Mouse (Mus musculus) liver, embryonic 14.5 days (tissue): ENCODE measurements at regions not wholly inside any gene's neighbourhood (a gene's known extent, or its start where the extent isn't known, plus 50 kb on each side); places are given as distances from the start of the nearest gene placed in this dataset.

Experiments
- ATAC-seq: fragments of 200-750 bp; cut with Nextera tagmentation; 2 replicates; pipeline ENCODE4 v1.8.0; 2017; ENCODE audit warnings: moderate number of reproducible peaks, mild to moderate bottlenecking, moderate library complexity; ENCODE audit not compliant: insufficient read depth
- DNase-seq, 3 experiments: peaks; one replicate each; pipeline ENCODE4 v3.0.0-alpha.2; 2012 to 2013; ENCODE audit warnings: low read depth in 3 of 3, low spot score in 3 of 3
- H3K27ac ChIP-seq: fragments of 300-500 bp; sonication (generic); 2 replicates; pipeline ENCODE4 v1.5.1; 2014; ENCODE audit warnings: moderate library complexity, mild to moderate bottlenecking, control low read depth, inconsistent platforms
- H3K27me3 ChIP-seq: fragments of 300-500 bp; sonication (generic); 2 replicates; pipeline ENCODE4 v1.6.1; 2014; ENCODE audit warnings: mild to moderate bottlenecking, low read length, moderate library complexity; ENCODE audit not compliant: control insufficient read depth, insufficient read depth
- H3K36me3 ChIP-seq: fragments of 300-500 bp; sonication (generic); replicated peaks from 2 replicates; pipeline ENCODE4 v1.6.1; 2014; ENCODE audit warnings: low read depth; ENCODE audit not compliant: control insufficient read depth, insufficient read depth
- H3K4me1 ChIP-seq, 2 experiments: fragments of 200-500 bp in 1 of 2; fragments of 300-500 bp in 1 of 2; sonication (generic) in 1 of 2; replicated peaks; 2 replicates each; pipeline ENCODE4 v1.6.1; 2012 to 2014; ENCODE audit warnings: antibody characterized with exemption in 1 of 2, inconsistent platforms in 1 of 2, low read length in 1 of 2; ENCODE audit not compliant: control insufficient read depth in 2 of 2, insufficient read depth in 2 of 2
- H3K4me2 ChIP-seq: fragments of 300-500 bp; sonication (generic); 2 replicates; pipeline ENCODE4 v1.6.1; 2014; ENCODE audit warnings: low read depth, mild to moderate bottlenecking, control low read depth, moderate library complexity
- H3K4me3 ChIP-seq, 2 experiments: fragments of 200-500 bp in 1 of 2; fragments of 300-500 bp in 1 of 2; sonication (generic) in 1 of 2; 2 replicates each; pipeline ENCODE4 v1.5.1; 2012 to 2014; ENCODE audit warnings: low read depth in 2 of 2, low read length in 2 of 2, mild to moderate bottlenecking in 2 of 2, control low read depth in 1 of 2, inconsistent platforms in 1 of 2, moderate library complexity in 1 of 2; ENCODE audit not compliant: insufficient read depth in 1 of 2
- H3K9ac ChIP-seq: fragments of 300-500 bp; sonication (generic); replicated peaks from 2 replicates; pipeline ENCODE4 v1.6.1; 2014; ENCODE audit warnings: mild to moderate bottlenecking, control low read depth, moderate library complexity
- H3K9me3 ChIP-seq: fragments of 300-500 bp; sonication (generic); 2 replicates; pipeline ENCODE4 v1.6.1; 2016; ENCODE audit warnings: low read length, mixed read lengths; ENCODE audit not compliant: control insufficient read depth
- CTCF ChIP-seq: IDR thresholded peaks from 2 replicates; pipeline ENCODE4 v1.5.1; 2016; ENCODE audit warnings: antibody characterized with exemption, low read depth, control low read depth
- EP300 ChIP-seq: IDR thresholded peaks from 2 replicates; pipeline ENCODE4 v1.6.1; 2016; ENCODE audit warnings: antibody characterized with exemption, low read depth
- WGBS: fragments of 180-500 bp; shearing (Covaris S2); extraction: QIAGEN DNeasy Blood & Tissue Kit; methylation state at CpG from one replicate; pipeline ENCODE4 v1.1.7; 2014; ENCODE audit not compliant: insufficient replicate concordance; 5-methylcytosine and 5-hydroxymethylcytosine counted together

- no peak overlapping the region for H3K27ac ChIP-seq
- no peak overlapping the region for H3K4me3 ChIP-seq
- DNase-seq: no peak
- ATAC-seq: no peak
- no peak overlapping the region for H3K9ac ChIP-seq
- H3K27me3 ChIP-seq: no peaks in the 10 kb centered on the region
- H3K4me2 ChIP-seq: no peak overlapping the region
- no peaks in the 10 kb centered on the region for H3K9me3 ChIP-seq
- TF ChIP-seq EP300 (no peak), CTCF (no peak)
- H3K4me1 ChIP-seq: no peaks in the 10 kb centered on the region
- H3K36me3 ChIP-seq: no peaks in the 10 kb centered on the region
Measured at GRCm38 (mm10) chrX:92981141-92981540, 305.1 kb upstream of the Arx start.

GRCm38 (mm10) chrX:93002236-93002976, 283.8 kb upstream of the Arx start:
- H3K4me2 ChIP-seq: no peak overlapping the region
- H3K27ac ChIP-seq: no peak overlapping the region
- no peak for ATAC-seq
- H3K27me3 ChIP-seq: no peaks in the 10 kb centered on the region
- no peaks in the 10 kb centered on the region for H3K4me1 ChIP-seq
- no peaks in the 10 kb centered on the region for H3K9me3 ChIP-seq
- no peak for DNase-seq
- H3K4me3 ChIP-seq: no peak overlapping the region
- H3K9ac ChIP-seq: no peak overlapping the region
- WGBS: 69% methylated on average over 9 of the region's 9 CpGs
- no peak for TF ChIP-seq CTCF
- no peak for TF ChIP-seq EP300
- H3K36me3 ChIP-seq: no peaks in the 10 kb centered on the region

GRCm38 (mm10) chrX:93006681-93007080, 279.6 kb upstream of the Arx start:
- H3K4me1 ChIP-seq: no peaks in the 10 kb centered on the region
- WGBS: 57% methylated on average over 2 of the region's 2 CpGs
- no peaks in the 10 kb centered on the region for H3K9me3 ChIP-seq
- H3K9ac ChIP-seq: no peak overlapping the region
- no peaks in the 10 kb centered on the region for H3K36me3 ChIP-seq
- TF ChIP-seq CTCF (no peak), EP300 (no peak)
- H3K4me2 ChIP-seq: no peak overlapping the region
- no peak for DNase-seq
- H3K27me3 ChIP-seq: no peaks in the 10 kb centered on the region
- no peak overlapping the region for H3K27ac ChIP-seq
- no peak for ATAC-seq
- no peak overlapping the region for H3K4me3 ChIP-seq

- no peak overlapping the region for H3K27ac ChIP-seq
- no peaks in the 10 kb centered on the region for H3K36me3 ChIP-seq
- DNase-seq (no peak), ATAC-seq (no peak)
- 41% methylated on average over 2 of the region's 2 CpGs for WGBS
- H3K9ac ChIP-seq: no peak overlapping the region
- H3K4me3 ChIP-seq: no peak overlapping the region
- no peak for TF ChIP-seq EP300
- no peak for TF ChIP-seq CTCF
- no peaks in the 10 kb centered on the region for H3K9me3 ChIP-seq
- H3K27me3 ChIP-seq: no peaks in the 10 kb centered on the region
- no peaks in the 10 kb centered on the region for H3K4me1 ChIP-seq
- H3K4me2 ChIP-seq: no peak overlapping the region
Measured at GRCm38 (mm10) chrX:93011578-93011977, 274.7 kb upstream of the Arx start.

- TF ChIP-seq EP300 (no peak), CTCF (no peak)
- Histone ChIP-seq H3K36me3 (no peaks in the 10 kb centered on the region), H3K27me3 (no peaks in the 10 kb centered on the region), H3K4me2 (no peak overlapping the region), H3K4me1 (no peaks in the 10 kb centered on the region), H3K4me3 (no peak overlapping the region), H3K27ac (no peak overlapping the region), H3K9ac (no peak overlapping the region), H3K9me3 (no peaks in the 10 kb centered on the region)
- WGBS: 70% methylated on average over 3 of the region's 3 CpGs
- DNase-seq (no peak), ATAC-seq (no peak)
Measured at GRCm38 (mm10) chrX:93016391-93016790, 269.9 kb upstream of the Arx start.
